Mouse (Mus musculus) T-helper 17 cell (primary cell): ENCODE measurements at regions not wholly inside any gene's neighbourhood (a gene's known extent, or its start where the extent isn't known, plus 50 kb on each side); places are given as distances from the start of the nearest gene placed in this dataset.

ENCODE experiments used
- in situ Hi-C, 2 experiments: fragments of 300-600 bp; cut with MboI, MseI; formaldehyde crosslinking; loops; 1 replicate in 1 of 2; 2 replicates in 1 of 2; pipeline ENCODE4 v1.15.1; 2025; ENCODE audit warnings: high pct_unique_total_duplicates in 2 of 2

DNA sequence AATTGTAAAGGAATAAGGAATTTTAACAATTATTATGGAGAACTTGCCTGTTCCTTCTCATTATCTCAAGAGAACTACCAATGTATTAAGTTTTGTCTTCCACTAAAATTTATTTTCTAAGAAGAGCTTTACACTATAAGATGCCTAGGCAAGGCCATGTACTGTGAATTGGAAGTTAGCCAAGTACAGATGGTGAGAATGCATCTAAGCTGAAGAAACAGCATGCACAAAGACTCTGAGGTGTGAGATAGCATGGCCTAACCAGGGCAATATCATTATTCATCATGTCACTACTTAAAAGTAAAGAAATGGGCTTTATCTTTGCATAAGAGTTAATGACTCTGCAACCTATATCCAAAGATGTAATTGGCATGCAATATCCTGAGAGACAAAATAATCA lies 73.1 kb upstream of the Klhl1 start:
- in situ Hi-C loops: no loop called here
